Mouse (Mus musculus): ENCODE results near the gene Kdm5b. TPM values are rescaled to one million over a fixed set of nuclear protein-coding genes. Genes with fewer than 3 reads are reported as not detected.

The Kdm5b gene
- polyA plus RNA-seq, 1 experiment from 2014 or later = 39.9 TPM

DNA sequence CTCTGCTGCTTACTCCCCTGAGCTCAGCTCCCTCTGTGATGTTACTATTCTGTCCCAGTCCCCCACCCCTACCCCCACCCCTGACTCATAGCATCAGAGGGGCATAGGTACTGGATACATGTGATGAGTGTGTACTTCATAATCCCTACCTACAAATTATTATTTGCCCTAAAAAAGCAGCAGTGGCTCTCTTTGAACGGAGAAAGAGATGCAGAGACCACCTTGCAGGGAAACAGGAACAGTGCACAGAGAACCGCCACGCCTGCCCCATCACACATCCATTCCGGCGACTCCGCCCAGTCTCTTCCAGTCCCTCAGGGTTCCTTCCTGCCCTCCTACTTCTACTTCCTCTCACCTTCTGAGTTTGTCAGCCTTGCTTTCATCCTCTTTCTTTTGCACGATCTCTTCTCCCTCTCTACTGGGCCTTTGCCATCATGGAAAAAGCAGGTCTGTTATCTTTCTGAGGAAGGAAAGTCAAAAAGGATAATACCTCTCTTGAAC, 10.3 kb upstream of the Kdm5b start, which contains the start of gene Mgat4e:
Gene Mgat4e (minus strand): TSS at position 51 of the 501 bp plus-strand sequence.
- Histone ChIP-seq H3K4me1 (replicated peaks) (0 out of 2 replicates have a peak, but pooled peaks cover 3% of the 10 kb centered on the region), H3K4me3 (no peak within 1 kb of the TSS), H3K36me3 (no peaks in the 10 kb centered on the region), H3K4me2 (no peak within 1 kb of the TSS), H3K27me3 (replicated peaks) (no peaks in the 10 kb centered on the region), H3K27ac (ENCODE audit: poor library complexity, severe bottlenecking) (no peak within 1 kb of the TSS), H3K9me3 (replicated peaks) (peaks cover 9% of the 10 kb centered on the region; the same call in 1 of the 2 replicates), H3K9ac (0 out of 2 replicates have a peak within 1 kb of the TSS, but pooled peaks have one; percentile 24)
- no peak for ATAC-seq (ENCODE audit: insufficient number of reproducible peaks, low FRiP score)
- 44% methylated on average over 7 of the region's 7 CpGs for WGBS

DNA sequence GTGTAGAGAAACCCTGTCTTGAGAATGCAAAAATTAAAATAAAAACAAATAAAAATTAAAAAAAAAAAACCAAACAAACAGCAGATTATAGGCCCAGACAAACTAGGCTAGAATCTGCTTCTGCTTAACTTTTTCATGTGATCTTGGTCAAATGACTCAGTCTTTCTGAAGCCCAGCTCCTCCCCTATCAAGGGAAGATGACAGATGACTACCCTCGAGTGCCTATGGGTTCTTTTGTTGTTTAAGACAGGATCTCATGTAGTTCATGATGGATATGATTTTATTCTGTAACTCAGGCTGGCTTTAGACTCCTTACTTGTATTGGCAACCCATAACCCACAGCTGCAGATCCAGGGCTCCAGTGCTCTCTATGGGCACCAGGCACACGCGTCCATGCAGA, 8.1 kb upstream of the Kdm5b start:
- Histone ChIP-seq H3K4me1 (replicated peaks) (peaks cover 15% of the 10 kb centered on the region), H3K4me2 (no peak overlapping the region), H3K4me3 (no peak overlapping the region), H3K9ac (no peak overlapping the region), H3K9me3 (replicated peaks) (no peaks in the 10 kb centered on the region), H3K27ac (ENCODE audit: poor library complexity, severe bottlenecking) (no peak overlapping the region), H3K27me3 (replicated peaks) (no peaks in the 10 kb centered on the region), H3K36me3 (no peaks in the 10 kb centered on the region)
- ATAC-seq (ENCODE audit: insufficient number of reproducible peaks, low FRiP score) = no peak
- WGBS = 77% methylated on average over 3 of the region's 3 CpGs

DNA sequence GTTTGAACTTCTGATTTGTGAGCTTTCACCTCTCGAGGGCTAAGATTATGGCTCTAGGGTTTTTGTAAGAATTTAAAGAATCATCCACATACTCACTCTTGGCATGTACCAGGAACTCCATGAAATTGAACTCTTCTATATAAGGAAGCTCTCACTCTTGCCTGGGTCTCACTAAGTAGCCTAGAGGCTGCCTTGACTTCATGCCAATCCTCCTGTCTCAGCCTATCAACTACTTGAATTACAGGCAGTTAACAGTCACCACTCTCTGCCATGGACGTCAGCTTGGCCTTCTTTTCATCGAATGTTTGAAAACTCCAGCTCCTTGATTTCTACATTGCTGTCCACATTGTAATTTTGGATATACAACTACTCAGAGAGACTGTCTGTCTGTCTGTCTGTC, 7.6 kb upstream of the Kdm5b start:
- H3K36me3 ChIP-seq = no peaks in the 10 kb centered on the region
- WGBS = 53% methylated on average over 3 of the region's 3 CpGs
- no peak overlapping the region for H3K27ac ChIP-seq (ENCODE audit: poor library complexity, severe bottlenecking)
- ATAC-seq (ENCODE audit: insufficient number of reproducible peaks, low FRiP score) = no peak
- H3K4me1 ChIP-seq (replicated peaks) = peaks cover 19% of the 10 kb centered on the region
- no peak overlapping the region for H3K4me3 ChIP-seq
- no peak overlapping the region for H3K4me2 ChIP-seq
- no peaks in the 10 kb centered on the region for H3K27me3 ChIP-seq (replicated peaks)
- H3K9ac ChIP-seq = no peak overlapping the region
- no peaks in the 10 kb centered on the region for H3K9me3 ChIP-seq (replicated peaks)

DNA sequence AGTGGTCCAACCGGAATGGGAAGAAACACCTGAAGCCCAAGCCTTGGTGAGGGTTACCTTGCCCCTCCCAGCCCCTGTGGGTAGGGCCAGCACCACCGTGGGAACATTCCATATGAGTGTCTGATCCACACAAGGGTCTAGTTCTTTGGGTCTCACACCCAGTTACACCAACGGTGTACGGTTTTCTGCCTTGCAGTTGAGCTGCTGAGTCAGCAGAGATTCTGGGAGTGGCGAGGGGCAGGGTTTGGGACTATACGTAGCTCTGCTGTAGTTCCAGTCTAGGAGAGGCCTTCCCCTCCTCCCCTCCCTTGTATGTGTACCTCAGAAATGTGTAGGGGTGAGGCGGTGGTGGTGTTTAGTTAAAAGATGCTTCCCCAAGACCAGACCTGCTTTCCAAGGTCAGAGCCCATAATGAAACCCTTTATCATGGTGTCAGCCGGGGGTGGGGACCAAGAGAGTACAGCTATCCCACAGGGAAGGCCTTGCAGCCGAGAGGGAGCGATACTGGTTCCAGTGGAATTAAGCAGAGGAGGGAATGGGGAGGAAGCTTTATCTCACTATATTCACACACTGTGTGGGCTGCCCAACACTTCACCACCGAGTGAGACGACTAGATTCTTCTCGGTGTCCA, 4.6 kb upstream of the Kdm5b start:
- Histone ChIP-seq H3K36me3 (no peaks in the 10 kb centered on the region), H3K27ac (ENCODE audit: poor library complexity, severe bottlenecking) (no peak overlapping the region), H3K4me2 (peak overlapping the region; percentile 98), H3K4me1 (replicated peaks) (peaks cover 16% of the 10 kb centered on the region), H3K4me3 (peak overlapping the region; percentile 72; the same call in 1 of the 2 replicates), H3K9me3 (replicated peaks) (no peaks in the 10 kb centered on the region), H3K27me3 (replicated peaks) (no peaks in the 10 kb centered on the region), H3K9ac (no peak overlapping the region)
- 22% methylated on average over 13 of the region's 13 CpGs for WGBS
- ATAC-seq (ENCODE audit: insufficient number of reproducible peaks, low FRiP score) = no peak

DNA sequence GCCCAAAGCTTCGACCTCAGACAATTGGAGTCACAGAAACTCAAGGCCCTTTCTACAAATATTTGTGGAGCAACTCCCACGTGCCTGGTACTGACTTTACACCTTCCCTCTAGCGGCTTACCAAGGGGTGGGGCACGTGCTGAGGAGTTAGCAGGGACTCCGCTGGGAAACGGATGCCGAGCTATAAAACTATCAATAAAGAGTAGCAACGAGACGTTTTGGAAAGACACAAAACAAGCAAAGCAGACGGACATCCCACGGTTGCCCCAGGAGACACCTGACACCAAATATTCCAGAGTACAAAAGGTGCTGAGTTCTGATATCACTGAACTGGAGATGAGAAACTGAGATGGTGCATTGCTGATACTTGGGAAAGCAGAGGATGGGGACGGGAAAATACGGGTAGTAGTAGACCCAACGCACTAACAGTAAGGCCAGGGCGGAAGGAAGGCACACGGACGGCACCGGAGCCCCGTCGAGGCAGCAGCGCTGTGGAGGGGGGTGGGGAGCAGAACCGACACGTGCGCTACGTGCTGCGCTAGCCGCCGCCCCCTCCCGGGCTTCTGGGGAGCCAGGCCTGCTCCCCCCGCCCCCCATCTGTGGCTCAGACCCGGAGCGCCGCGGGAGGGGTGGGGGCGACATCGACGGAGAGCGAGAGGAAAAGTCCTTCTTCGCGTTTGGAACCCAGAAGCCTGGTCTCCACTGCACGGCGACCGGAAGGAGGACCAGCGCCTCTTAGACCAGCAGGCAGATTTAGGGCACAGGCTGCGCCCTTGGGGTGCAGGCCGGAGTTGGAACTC, 3.9 kb upstream of the Kdm5b start:
- WGBS = under 1% methylated on average over 46 of the region's 46 CpGs
- Histone ChIP-seq H3K36me3 (no peaks in the 10 kb centered on the region), H3K27ac (ENCODE audit: poor library complexity, severe bottlenecking) (peak overlapping the region; percentile 85), H3K4me2 (peak overlapping the region; percentile 98), H3K9me3 (replicated peaks) (no peaks in the 10 kb centered on the region), H3K27me3 (replicated peaks) (no peaks in the 10 kb centered on the region), H3K4me1 (replicated peaks) (peaks cover 16% of the 10 kb centered on the region), H3K9ac (peak overlapping the region; percentile 87), H3K4me3 (peak overlapping the region; percentile 72)
- peak; percentile 37 for ATAC-seq (ENCODE audit: insufficient number of reproducible peaks, low FRiP score)

DNA sequence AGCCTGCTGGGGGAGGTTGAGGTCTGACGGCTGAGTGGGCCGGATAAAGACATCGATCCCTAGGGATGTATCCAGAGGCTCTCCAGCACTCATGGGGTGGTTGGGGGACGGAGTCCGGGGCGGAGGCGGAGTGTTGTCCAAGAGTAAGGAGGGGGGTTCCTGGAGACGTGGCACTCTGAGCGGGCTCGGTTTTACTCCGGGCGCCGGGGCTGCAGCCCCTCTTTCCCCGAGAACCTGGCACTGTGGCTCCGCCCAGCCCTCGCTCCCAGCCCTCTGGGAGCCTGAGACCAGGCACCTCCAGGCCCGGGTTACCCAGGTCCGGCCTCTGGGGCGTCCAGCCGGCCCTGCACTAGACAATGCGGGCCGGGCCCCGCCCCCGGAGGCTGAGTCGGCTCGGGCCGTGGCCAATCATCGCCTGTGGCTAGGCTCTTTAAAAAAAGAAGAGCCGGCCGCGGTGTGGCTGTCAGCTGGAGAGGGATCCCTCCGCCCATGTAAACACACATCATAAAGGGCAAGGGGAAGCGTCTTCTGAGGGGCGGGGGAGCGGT, 3.2 kb upstream of the Kdm5b start:
- Histone ChIP-seq H3K4me1 (replicated peaks) (peaks cover 16% of the 10 kb centered on the region), H3K4me3 (peak overlapping the region; percentile 72), H3K27ac (ENCODE audit: poor library complexity, severe bottlenecking) (peak overlapping the region; percentile 85), H3K9ac (peak overlapping the region; percentile 87), H3K27me3 (replicated peaks) (no peaks in the 10 kb centered on the region), H3K9me3 (replicated peaks) (no peaks in the 10 kb centered on the region), H3K4me2 (peak overlapping the region; percentile 98), H3K36me3 (no peaks in the 10 kb centered on the region)
- peak; percentile 96 for ATAC-seq (ENCODE audit: insufficient number of reproducible peaks, low FRiP score)
- under 1% methylated on average over 35 of the region's 35 CpGs for WGBS

DNA sequence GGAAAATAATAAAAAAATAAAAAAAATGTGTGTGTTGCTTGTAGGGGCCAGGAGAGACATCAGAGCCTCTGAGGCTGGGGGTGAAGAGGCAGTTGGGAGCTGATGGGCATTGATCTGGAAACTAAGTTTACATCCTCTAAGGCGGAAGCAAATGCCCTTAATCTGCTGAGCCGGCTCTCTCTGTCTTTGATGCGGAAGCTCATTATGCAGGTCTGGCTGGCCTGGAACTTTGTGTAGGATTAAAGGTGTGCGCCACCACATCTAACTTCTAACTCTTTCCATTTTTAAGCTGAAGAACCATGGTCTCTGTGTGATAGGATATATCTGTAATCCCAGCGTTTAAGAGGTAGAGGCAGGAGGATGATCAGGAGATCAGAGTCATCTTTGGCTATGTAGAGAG, 1.5 kb upstream of the Kdm5b start:
- H3K27ac ChIP-seq (ENCODE audit: poor library complexity, severe bottlenecking) = no peak overlapping the region
- no peaks in the 10 kb centered on the region for H3K36me3 ChIP-seq
- H3K9me3 ChIP-seq (replicated peaks) = no peaks in the 10 kb centered on the region
- H3K4me2 ChIP-seq = no peak overlapping the region
- H3K9ac ChIP-seq = no peak overlapping the region
- H3K27me3 ChIP-seq (replicated peaks) = no peaks in the 10 kb centered on the region
- no peak overlapping the region for H3K4me3 ChIP-seq
- no peak for ATAC-seq (ENCODE audit: insufficient number of reproducible peaks, low FRiP score)
- WGBS = 64% methylated on average over 5 of the region's 5 CpGs
- H3K4me1 ChIP-seq (replicated peaks) = peaks cover 25% of the 10 kb centered on the region

DNA sequence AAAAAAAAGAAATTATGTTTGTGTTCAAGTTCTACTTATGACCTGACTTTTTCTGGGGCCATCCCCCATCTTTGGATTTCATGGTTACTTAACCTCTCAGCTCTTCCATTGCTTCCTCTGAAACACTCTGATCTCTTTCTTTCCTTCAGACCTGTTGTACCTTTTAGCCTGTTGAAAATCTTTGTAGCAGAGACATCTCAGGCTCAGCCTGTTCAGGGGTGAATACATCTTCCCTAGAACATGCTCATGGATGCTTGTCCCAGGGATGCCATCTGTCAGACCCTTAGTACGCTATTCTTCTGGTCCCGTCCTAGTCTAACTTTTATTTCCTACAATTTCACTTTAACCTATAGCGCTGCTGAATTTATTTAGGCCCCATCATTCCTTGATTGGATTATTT, 745 bp upstream of the Kdm5b start:
- Histone ChIP-seq H3K9ac (no peak overlapping the region), H3K4me3 (no peak overlapping the region), H3K4me2 (no peak overlapping the region), H3K4me1 (replicated peaks) (peaks cover 25% of the 10 kb centered on the region), H3K27me3 (replicated peaks) (no peaks in the 10 kb centered on the region), H3K9me3 (replicated peaks) (no peaks in the 10 kb centered on the region), H3K36me3 (no peaks in the 10 kb centered on the region), H3K27ac (ENCODE audit: poor library complexity, severe bottlenecking) (no peak overlapping the region)
- WGBS = 80% methylated on average over 3 of the region's 3 CpGs
- ATAC-seq (ENCODE audit: insufficient number of reproducible peaks, low FRiP score) = no peak

DNA sequence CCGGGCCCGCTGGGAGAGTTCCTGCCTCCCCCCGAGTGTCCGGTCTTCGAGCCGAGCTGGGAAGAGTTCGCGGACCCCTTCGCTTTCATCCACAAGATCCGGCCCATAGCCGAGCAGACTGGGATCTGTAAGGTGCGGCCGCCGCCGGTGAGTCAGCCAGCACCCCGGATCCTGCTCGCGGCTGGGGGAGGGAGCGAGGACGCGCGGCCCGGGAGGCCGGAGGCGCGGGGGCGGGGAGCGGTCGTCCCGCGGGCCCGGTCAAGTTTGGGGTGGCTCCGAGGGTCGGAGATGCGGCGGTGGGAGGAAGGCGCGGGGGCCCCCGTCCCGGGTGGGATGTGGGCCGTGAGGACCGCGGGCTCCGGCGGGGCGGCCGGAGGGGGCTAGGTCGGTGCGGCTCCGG, 425 bp downstream of the Kdm5b start:
- H3K9ac ChIP-seq = peak overlapping the region; percentile 93
- peak; percentile 34 for ATAC-seq (ENCODE audit: insufficient number of reproducible peaks, low FRiP score)
- H3K27ac ChIP-seq (ENCODE audit: poor library complexity, severe bottlenecking) = peak overlapping the region; percentile 83
- peak overlapping the region; percentile 97 for H3K4me2 ChIP-seq
- H3K4me1 ChIP-seq (replicated peaks) = peaks cover 21% of the 10 kb centered on the region
- 0% methylated on average over 47 of the region's 50 CpGs for WGBS
- no peaks in the 10 kb centered on the region for H3K27me3 ChIP-seq (replicated peaks)
- peak overlapping the region; percentile 77 for H3K4me3 ChIP-seq
- H3K36me3 ChIP-seq = no peaks in the 10 kb centered on the region
- H3K9me3 ChIP-seq (replicated peaks) = no peaks in the 10 kb centered on the region

DNA sequence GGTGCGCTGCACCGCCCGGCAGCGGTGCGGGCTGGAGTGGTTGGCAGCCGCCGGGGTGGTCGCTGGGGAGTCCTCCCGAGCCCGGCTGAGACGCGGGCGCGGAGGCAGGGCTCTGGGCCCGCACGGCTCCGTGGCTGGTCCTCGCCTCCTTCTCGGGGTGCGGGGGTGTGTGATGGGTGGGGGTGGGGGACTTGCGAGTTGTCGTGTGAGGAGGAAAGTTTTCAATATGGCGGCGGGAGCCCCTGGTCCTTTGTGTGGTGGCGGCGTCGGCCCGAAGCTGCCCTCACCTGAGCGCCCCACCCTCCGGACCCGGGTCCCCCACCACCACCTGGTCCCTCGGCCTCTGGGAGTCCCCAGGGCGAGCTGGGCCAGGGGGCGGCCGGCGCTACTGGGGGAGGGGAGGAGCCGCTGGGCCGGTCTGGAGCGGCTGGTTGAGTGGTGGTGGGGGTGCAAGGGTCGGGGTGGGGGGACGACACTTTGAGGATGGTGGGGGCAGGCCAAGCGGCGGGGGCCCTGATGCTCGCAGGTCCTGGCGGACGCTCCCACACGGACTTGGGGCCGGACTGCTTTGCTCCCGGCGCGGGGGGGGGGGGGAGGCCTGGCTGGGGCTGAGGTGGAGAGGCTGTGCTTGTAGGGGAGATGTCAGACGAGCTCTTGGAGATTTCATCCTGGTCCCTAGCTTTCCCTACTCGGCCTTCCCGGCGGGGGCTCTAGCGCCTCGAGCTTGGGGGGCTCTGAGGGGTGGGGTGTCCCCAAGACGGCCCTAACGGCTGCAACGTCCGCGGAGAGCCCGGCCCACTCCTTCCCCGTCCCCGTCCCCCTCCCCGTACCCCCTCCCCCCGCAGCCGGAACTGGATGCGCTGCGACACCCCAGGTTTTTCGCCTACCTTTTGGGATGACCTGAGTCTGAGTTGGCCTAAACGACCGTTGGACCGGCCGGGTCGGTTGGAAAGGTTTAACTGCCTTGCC, 1.1 kb downstream of the Kdm5b start:
- no peaks in the 10 kb centered on the region for H3K36me3 ChIP-seq
- ATAC-seq (ENCODE audit: insufficient number of reproducible peaks, low FRiP score) = peak; percentile 24
- peaks cover 14% of the 10 kb centered on the region for H3K4me1 ChIP-seq (replicated peaks)
- H3K27ac ChIP-seq (ENCODE audit: poor library complexity, severe bottlenecking) = peak overlapping the region; percentile 83
- H3K4me3 ChIP-seq = peak overlapping the region; percentile 77
- under 1% methylated on average over 65 of the region's 76 CpGs for WGBS
- peak overlapping the region; percentile 97 for H3K4me2 ChIP-seq
- no peaks in the 10 kb centered on the region for H3K9me3 ChIP-seq (replicated peaks)
- H3K9ac ChIP-seq = peak overlapping the region; percentile 93
- H3K27me3 ChIP-seq (replicated peaks) = no peaks in the 10 kb centered on the region

Data from heart, embryonic 12.5 days (tissue).